Mouse (Mus musculus) heart, embryonic 13.5 days (tissue): ENCODE measurements around the gene Nfkb1. TPM values are rescaled to one million over a fixed set of nuclear protein-coding genes. Genes with fewer than 3 reads are reported as not detected.
A peak's percentile ranks its signal among the peaks of the same experiment; 100 is the strongest.

ENCODE experiments used
- ATAC-seq: fragments of 200-750 bp; cut with Nextera tagmentation; 2 replicates; pipeline ENCODE4 v1.8.0; 2017; ENCODE audit warnings: moderate TSS enrichment; ENCODE audit not compliant: insufficient number of reproducible peaks, low FRiP score, low TSS enrichment; ENCODE audit errors: extremely low read depth
- H3K27ac ChIP-seq: fragments of 300-500 bp; sonication (generic); replicated peaks from 2 replicates; pipeline ENCODE4 v1.5.1; 2015; ENCODE audit warnings: moderate library complexity, mild to moderate bottlenecking, inconsistent platforms
- H3K27me3 ChIP-seq: fragments of 300-500 bp; sonication (generic); replicated peaks from 2 replicates; pipeline ENCODE4 v1.6.1; 2015; ENCODE audit warnings: mild to moderate bottlenecking, inconsistent platforms
- H3K36me3 ChIP-seq: fragments of 300-500 bp; sonication (generic); 2 replicates; pipeline ENCODE4 v1.6.1; 2015; ENCODE audit warnings: mild to moderate bottlenecking, inconsistent platforms
- H3K4me1 ChIP-seq: fragments of 300-500 bp; sonication (generic); 2 replicates; pipeline ENCODE4 v1.6.1; 2015; ENCODE audit warnings: inconsistent platforms
- H3K4me2 ChIP-seq: fragments of 300-500 bp; sonication (generic); 2 replicates; pipeline ENCODE4 v1.6.1; 2015; ENCODE audit warnings: inconsistent platforms, mild to moderate bottlenecking, moderate library complexity
- H3K4me3 ChIP-seq: fragments of 300-500 bp; sonication (generic); 2 replicates; pipeline ENCODE4 v1.5.1; 2015; ENCODE audit warnings: moderate library complexity, mild to moderate bottlenecking, inconsistent platforms
- H3K9ac ChIP-seq: fragments of 300-500 bp; sonication (generic); 2 replicates; pipeline ENCODE4 v1.6.1; 2015; ENCODE audit warnings: inconsistent platforms, mild to moderate bottlenecking, moderate library complexity
- H3K9me3 ChIP-seq: fragments of 300-500 bp; sonication (generic); 2 replicates; pipeline ENCODE4 v1.6.1; 2016; ENCODE audit warnings: inconsistent platforms
- WGBS: fragments of 180-500 bp; shearing (Covaris S2); methylation state at CpG from one replicate; pipeline ENCODE4 v1.1.7; 2015; ENCODE audit warnings: mixed read lengths; 5-methylcytosine and 5-hydroxymethylcytosine counted together
- polyA plus RNA-seq: library from polyadenylated mRNA; unstranded; fragments of >200 nt; fragmentation: Nextera tagmentation; extraction: Ambion mirVana; gene quantifications from 2 replicates; pipeline ENCODE4 v1.2.1, GENCODE M21; 2015

Gene Nfkb1
- polyA plus RNA-seq, 1 experiment from 2014 or later: 13.7 TPM

DNA sequence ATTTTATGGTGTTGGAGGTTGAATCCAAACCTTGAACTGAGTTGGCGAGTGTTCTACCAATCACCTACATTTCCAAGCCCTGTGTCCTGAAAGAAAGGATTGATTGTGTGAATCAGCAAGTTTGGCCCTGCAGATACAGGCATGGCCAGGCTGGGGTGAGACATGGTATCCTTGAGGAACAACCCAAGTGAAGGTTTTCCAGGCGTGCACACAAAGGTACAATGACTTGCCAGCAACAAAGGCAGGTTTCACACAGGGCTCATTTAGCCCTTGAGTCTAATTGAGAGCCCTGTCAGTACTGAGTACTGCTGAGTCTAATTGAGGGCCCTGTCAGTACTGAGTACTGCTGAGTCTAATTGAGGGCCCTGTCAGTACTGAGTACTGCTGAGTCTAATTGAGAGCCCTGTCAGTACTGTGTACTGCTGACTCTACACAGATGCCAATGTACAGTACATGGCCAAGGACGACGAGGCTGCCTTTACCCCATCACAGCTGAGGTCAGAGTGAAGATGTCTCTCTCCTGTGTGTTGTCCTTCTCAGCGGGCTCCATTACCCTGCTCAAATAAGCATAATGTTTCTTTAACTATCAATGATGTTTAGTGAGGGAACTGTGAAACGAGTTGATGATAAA is 11.0 kb downstream of the Nfkb1 start:
- H3K9me3 ChIP-seq: no peaks in the 10 kb centered on the region
- no peak overlapping the region for H3K9ac ChIP-seq
- H3K4me3 ChIP-seq: no peak overlapping the region
- 57% methylated on average over 6 of the region's 6 CpGs for WGBS
- no peaks in the 10 kb centered on the region for H3K36me3 ChIP-seq
- H3K27ac ChIP-seq: no peak overlapping the region
- ATAC-seq: no peak
- no peak overlapping the region for H3K4me2 ChIP-seq
- H3K4me1 ChIP-seq: peaks cover 82% of the 10 kb centered on the region
- no peaks in the 10 kb centered on the region for H3K27me3 ChIP-seq

DNA sequence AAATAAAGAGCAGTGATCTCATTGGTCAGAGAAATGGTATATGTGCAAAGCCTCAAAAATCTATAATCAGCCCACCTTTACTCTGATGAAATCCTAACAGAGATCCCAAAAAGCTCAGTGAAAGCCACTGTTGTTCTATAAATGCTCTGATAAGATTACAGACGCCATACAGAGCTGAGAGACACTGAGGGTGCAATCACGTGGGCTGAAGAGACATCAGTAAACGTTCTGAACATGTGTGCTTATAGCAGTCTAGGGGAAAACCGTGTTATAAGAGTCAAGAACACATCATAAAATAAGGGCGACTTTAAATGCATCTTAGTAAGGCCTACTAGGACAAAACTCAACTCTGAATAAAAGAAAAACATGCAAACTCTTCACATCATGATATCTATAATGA is 14.3 kb downstream of the Nfkb1 start:
- no peaks in the 10 kb centered on the region for H3K9me3 ChIP-seq
- no peak for ATAC-seq
- WGBS: 33% methylated on average over 5 of the region's 5 CpGs
- no peak overlapping the region for H3K9ac ChIP-seq
- H3K27ac ChIP-seq: no peak overlapping the region; the same call in 1 of the 2 replicates
- H3K4me3 ChIP-seq: no peak overlapping the region
- peaks cover 5% of the 10 kb centered on the region; the same call in 1 of the 2 replicates for H3K36me3 ChIP-seq
- H3K4me1 ChIP-seq: peaks cover 92% of the 10 kb centered on the region
- no peaks in the 10 kb centered on the region for H3K27me3 ChIP-seq
- H3K4me2 ChIP-seq: no peak overlapping the region

DNA sequence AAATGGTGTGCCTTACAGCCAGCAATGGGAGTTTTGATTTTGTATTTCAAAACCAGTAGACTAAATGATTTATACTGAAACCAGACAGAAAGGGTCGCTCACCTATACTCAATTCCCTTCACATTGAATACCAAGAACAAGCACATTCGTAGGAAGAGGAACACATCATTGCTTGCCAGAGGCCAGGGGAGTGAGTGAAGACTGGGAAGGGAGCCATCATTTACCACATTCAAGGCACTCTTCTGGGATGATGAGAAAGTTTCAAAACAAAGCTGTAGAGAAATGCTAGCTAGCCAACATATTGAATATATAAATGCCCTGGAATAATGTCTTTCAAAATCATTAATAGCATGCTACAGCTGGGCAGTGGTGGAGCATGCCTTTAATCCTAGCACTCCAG is 15.0 kb downstream of the Nfkb1 start:
- peaks cover 86% of the 10 kb centered on the region for H3K4me1 ChIP-seq

DNA sequence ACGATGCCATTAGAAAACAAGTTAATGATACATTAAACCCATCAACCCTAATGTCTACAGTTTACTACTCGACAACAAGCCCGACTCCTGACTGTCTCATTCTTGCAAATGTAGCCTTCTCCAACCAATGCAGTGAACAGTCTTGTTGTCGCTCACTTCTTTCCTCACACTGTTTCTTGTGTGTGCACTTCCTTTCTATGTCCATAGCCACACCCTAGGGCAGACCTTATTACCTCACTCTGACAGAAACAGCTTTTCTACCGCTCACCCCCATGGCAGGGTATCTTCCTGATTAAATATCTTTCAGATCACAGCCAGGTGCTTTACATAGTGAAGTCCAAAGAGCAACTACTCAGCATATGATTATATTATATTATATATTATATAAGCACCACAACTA is 15.9 kb downstream of the Nfkb1 start:
- Histone ChIP-seq H3K4me1 (peaks cover 86% of the 10 kb centered on the region), H3K27me3 (no peaks in the 10 kb centered on the region), H3K9me3 (no peaks in the 10 kb centered on the region), H3K27ac (no peak overlapping the region), H3K4me2 (no peak overlapping the region), H3K4me3 (no peak overlapping the region), H3K36me3 (peaks cover 6% of the 10 kb centered on the region; the same call in 1 of the 2 replicates), H3K9ac (no peak overlapping the region)
- WGBS: 75% methylated on average over 5 of the region's 5 CpGs
- ATAC-seq: no peak

More for the DNA sequence above, 15.0 kb downstream of the Nfkb1 start:
- H3K9ac ChIP-seq: no peak overlapping the region
- no peaks in the 10 kb centered on the region for H3K9me3 ChIP-seq
- no peaks in the 10 kb centered on the region for H3K27me3 ChIP-seq
- 78% methylated on average over 2 of the region's 2 CpGs for WGBS
- no peak overlapping the region for H3K4me2 ChIP-seq
- no peak for ATAC-seq
- H3K36me3 ChIP-seq: peaks cover 6% of the 10 kb centered on the region; the same call in 1 of the 2 replicates
- no peak overlapping the region for H3K27ac ChIP-seq
- no peak overlapping the region for H3K4me3 ChIP-seq

DNA sequence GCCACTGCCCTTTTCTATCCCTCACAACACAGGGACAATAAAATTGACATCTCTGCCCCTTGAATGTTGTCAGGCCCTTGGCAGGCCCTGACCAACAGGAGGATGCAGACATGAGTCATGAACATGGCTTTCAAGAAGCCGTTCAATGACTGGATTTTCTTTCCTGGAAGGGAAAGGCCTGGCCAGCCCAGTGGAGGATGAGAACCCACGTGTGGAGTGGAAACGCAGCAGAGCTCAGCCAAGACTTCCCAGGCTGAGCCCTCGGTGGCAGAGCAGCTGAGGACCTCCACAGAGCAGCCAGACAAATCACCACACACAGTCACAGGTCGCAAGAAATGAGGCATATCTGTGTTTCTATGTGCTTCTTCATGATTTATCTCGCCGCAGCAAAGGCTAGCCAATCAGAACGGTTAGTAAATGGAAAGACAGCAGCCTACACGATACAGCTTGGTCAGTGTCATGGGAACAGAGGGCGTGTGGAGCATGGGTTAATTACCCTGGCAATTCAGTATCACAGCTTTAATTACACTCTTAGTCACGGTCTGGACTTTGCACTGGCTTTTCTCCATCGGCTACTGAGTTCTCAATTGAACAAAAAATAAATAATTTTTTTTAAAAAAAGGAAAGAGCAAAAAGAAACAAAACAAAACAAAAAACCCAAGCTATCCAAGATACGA is 16.5 kb downstream of the Nfkb1 start:
- Histone ChIP-seq H3K4me2 (no peak overlapping the region), H3K9ac (0 out of 2 replicates have a peak overlapping the region, but pooled peaks have one; percentile 16), H3K4me3 (no peak overlapping the region), H3K36me3 (peaks cover 6% of the 10 kb centered on the region; the same call in 1 of the 2 replicates), H3K27me3 (no peaks in the 10 kb centered on the region), H3K9me3 (no peaks in the 10 kb centered on the region), H3K4me1 (peaks cover 83% of the 10 kb centered on the region), H3K27ac (0 out of 2 replicates have a peak overlapping the region, but pooled peaks have one; percentile 1)
- no peak for ATAC-seq
- WGBS: 49% methylated on average over 13 of the region's 13 CpGs

DNA sequence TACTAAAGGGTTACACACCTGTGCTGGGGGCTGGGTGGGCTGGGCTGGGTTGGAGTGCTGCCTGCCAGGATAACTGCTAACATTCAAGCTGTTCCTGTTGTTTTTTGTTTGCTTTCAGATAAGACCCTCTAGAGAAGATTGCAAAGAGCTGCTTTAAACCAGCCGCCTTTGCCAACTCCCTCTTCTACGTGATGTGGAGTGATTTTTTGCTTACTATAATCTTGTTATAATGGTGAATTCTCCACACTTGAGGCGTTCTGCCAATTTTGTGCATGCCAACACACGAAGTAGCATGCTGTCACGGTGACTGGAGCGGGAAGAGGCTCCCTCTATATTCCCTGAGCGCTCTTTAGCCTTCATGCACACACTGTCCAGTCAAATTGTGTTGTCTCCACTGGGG is 17.7 kb downstream of the Nfkb1 start:
- H3K9me3 ChIP-seq: no peaks in the 10 kb centered on the region
- peak overlapping the region; percentile 53 for H3K9ac ChIP-seq
- H3K27ac ChIP-seq: peak overlapping the region; percentile 64
- H3K4me3 ChIP-seq: no peak overlapping the region
- peaks cover 14% of the 10 kb centered on the region for H3K36me3 ChIP-seq
- H3K4me1 ChIP-seq: peaks cover 75% of the 10 kb centered on the region
- 20% methylated on average over 7 of the region's 7 CpGs for WGBS
- no peak for ATAC-seq
- peak overlapping the region; percentile 44 for H3K4me2 ChIP-seq
- H3K27me3 ChIP-seq: no peaks in the 10 kb centered on the region

DNA sequence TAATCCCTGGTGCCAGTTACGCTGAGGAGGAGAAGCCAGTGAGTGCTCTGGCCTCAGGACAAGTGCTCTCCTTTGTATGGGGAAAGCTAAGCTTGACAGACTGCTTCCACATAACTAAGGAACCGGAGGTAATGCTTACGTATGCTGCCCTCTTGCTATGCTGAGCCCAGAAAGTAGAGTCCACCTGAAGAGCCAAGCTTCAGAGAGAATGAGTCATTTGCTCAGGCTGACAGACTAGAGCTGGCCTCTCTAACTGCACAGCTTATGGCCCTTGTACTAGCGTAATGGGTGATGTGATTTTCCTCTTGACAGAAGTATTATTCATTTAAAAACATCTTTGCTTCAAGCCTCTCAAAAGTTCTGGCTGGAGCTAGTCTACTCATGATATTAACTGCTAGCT is 18.3 kb downstream of the Nfkb1 start:
- peaks cover 20% of the 10 kb centered on the region for H3K36me3 ChIP-seq
- ATAC-seq: no peak
- WGBS: 74% methylated on average over 4 of the region's 4 CpGs
- H3K4me3 ChIP-seq: no peak overlapping the region
- no peaks in the 10 kb centered on the region for H3K9me3 ChIP-seq
- no peak overlapping the region for H3K27ac ChIP-seq
- H3K9ac ChIP-seq: no peak overlapping the region; the same call in 1 of the 2 replicates
- H3K27me3 ChIP-seq: no peaks in the 10 kb centered on the region
- H3K4me1 ChIP-seq: peaks cover 68% of the 10 kb centered on the region
- no peak overlapping the region for H3K4me2 ChIP-seq

DNA sequence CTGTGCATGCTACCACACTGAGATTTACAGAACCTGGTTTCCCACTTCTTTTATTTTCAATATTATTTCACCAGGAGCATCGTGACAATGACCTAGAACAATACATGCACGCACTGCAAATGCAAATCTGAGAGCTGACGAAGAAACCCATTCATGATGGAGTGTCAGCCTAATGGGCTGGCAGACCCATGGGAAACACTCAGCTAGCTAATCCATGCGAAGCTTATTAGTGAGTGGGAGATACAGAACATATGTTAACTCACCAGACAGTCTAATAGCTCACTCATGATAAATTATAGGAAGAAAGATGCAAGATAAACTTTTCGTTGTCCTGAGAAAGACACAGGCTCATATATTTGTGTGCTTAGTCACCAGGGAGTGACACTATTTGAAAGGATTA is 19.2 kb downstream of the Nfkb1 start:
- no peaks in the 10 kb centered on the region for H3K9me3 ChIP-seq
- no peak for ATAC-seq
- H3K27me3 ChIP-seq: no peaks in the 10 kb centered on the region
- 77% methylated on average over 5 of the region's 5 CpGs for WGBS
- no peak overlapping the region for H3K9ac ChIP-seq
- H3K36me3 ChIP-seq: peaks cover 27% of the 10 kb centered on the region
- H3K27ac ChIP-seq: no peak overlapping the region
- H3K4me2 ChIP-seq: no peak overlapping the region
- no peak overlapping the region for H3K4me3 ChIP-seq
- H3K4me1 ChIP-seq: peaks cover 61% of the 10 kb centered on the region

DNA sequence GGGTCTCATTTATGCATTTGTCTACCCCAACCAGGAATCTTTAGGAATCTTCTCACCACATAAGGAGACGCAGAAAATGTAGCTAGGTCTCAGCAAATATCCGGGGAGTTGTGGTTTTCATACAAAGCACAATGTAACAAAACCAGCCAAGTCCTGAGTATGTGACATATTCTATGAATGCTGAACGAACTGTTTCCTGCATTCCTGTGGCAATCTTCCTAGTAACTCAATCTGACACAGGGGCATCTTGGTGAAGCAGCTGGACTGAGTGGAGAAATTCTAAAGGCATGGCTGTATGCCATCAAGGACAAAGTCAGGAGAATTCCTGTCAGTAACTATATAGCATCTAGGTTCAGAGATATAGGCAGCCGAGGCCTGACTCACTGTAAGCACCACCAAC is 20.5 kb downstream of the Nfkb1 start:
- no peak overlapping the region for H3K9ac ChIP-seq
- peaks cover 40% of the 10 kb centered on the region for H3K36me3 ChIP-seq
- H3K4me1 ChIP-seq: peaks cover 49% of the 10 kb centered on the region
- no peak for ATAC-seq
- H3K27me3 ChIP-seq: no peaks in the 10 kb centered on the region
- no peaks in the 10 kb centered on the region for H3K9me3 ChIP-seq
- no peak overlapping the region for H3K4me3 ChIP-seq
- WGBS: 53% methylated on average over 4 of the region's 4 CpGs
- no peak overlapping the region for H3K4me2 ChIP-seq
- H3K27ac ChIP-seq: 0 out of 2 replicates have a peak overlapping the region, but pooled peaks have one; percentile 7

DNA sequence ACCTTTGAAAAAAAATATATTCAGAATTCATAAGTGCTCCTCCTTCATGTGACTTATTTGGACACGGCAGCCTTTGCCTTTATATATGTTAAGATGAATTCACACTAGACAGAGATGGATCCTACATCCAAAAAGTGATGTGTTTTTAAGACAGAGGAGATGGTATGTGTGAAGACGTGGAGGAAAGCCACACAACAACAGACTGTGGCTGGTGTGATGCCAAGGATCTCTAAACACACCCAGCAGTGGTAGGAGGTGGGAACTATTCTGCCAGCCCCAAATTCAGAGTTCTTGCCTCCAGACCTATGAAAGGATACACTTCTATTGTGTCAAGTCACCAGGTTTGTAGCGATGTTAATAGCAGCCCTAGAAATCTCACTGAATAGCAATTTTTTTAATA is 24.3 kb downstream of the Nfkb1 start:
- Histone ChIP-seq H3K4me2 (no peak overlapping the region), H3K27ac (no peak overlapping the region), H3K27me3 (no peaks in the 10 kb centered on the region), H3K4me3 (no peak overlapping the region), H3K4me1 (peaks cover 12% of the 10 kb centered on the region), H3K9ac (no peak overlapping the region), H3K36me3 (peaks cover 66% of the 10 kb centered on the region), H3K9me3 (no peaks in the 10 kb centered on the region)
- ATAC-seq: no peak
- WGBS: 70% methylated on average over 3 of the region's 3 CpGs

DNA sequence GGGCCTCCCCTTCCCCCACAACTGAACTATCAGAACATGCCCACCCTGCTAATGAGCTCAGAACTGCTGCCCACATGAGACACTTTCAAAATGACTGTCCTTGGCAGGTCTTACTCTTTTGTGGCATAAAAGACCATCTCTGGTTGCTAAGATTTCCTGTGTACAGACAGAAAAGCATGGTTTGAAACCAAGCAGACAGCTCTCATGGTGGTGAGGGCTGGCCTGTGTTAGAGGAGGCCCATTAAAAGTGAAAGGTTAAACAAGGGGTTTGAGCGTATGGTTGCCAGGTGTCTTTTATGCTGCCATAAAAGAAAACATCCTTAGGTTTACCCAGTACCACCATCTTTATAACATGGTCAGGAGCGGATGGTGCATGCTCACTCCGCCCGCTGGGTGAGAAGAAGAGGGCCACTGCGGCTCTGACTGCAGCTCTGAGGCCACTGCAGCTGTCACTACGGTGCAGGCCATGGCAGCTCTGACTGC is 25.5 kb downstream of the Nfkb1 start:
- Histone ChIP-seq H3K36me3 (peaks cover 78% of the 10 kb centered on the region), H3K4me3 (no peak overlapping the region), H3K4me1 (peaks cover 5% of the 10 kb centered on the region), H3K27ac (no peak overlapping the region), H3K9ac (no peak overlapping the region), H3K27me3 (no peaks in the 10 kb centered on the region), H3K9me3 (no peaks in the 10 kb centered on the region), H3K4me2 (no peak overlapping the region)
- ATAC-seq: no peak
- WGBS: 83% methylated on average over 6 of the region's 6 CpGs
